Mouse (Mus musculus) layer of hippocampus, adult 18-20 months (tissue): ENCODE measurements around the gene Rhoh. TPM values are rescaled to one million over a fixed set of nuclear protein-coding genes. Genes with fewer than 3 reads are reported as not detected.

Experiments
- DNase-seq, 2 experiments: peaks; one replicate each; pipeline ENCODE4 v3.0.0; 2022; ENCODE audit warnings: low spot score in 2 of 2
- total RNA-seq, 2 experiments: library from RNA; stranded (reverse); gene quantifications; 2 replicates each; pipeline ENCODE4 v1.2.3; 2021

Gene Rhoh
- total RNA-seq, 2 experiments from 2014 or later, result 0.63 to 0.89 TPM

- DNase-seq, result no peak
Observed at GRCm38 (mm10) chr5:65921477-65922138, 60.6 kb downstream of the Rhoh start.

DNA sequence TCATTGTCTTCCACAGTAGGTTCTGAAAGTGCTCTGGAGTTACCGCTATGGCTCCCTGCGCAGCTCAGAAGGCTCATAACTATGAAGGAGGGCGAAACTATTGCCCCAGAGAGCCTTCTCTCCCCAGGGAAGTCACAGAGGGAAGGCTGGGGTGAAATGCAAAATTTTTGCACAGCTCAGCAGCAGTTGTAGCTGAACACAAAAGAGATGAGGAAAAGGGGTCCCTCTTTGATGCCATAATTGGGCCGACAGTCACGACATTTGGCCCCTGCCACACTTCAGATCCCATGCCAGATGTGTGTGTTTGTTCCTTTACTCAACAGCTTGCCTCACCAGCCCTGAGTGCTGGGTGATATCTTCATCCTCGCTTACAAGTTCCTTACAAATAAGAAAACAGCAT is 65.7 kb downstream of the Rhoh start:
- no peak for DNase-seq

DNA sequence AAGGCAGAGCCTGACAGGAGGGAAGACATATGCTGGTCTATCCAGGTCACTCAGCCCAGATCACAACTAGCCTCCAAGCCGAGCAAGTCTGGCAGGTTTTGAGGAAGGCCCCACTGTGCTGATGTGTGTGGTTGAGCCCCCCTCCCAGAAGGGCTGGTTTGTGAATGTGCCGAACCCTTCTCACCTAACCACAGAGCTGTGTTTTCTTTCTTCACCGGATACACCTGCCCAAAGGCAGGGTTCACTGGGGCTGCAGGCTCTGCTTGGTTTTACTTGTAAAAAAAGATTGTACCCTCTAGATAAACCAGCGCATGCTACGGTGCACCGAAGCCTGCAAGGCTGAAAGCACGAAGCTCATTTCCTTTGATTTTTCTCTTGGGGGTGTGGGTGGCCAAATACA is 68.1 kb downstream of the Rhoh start:
- DNase-seq, result no peak

DNA sequence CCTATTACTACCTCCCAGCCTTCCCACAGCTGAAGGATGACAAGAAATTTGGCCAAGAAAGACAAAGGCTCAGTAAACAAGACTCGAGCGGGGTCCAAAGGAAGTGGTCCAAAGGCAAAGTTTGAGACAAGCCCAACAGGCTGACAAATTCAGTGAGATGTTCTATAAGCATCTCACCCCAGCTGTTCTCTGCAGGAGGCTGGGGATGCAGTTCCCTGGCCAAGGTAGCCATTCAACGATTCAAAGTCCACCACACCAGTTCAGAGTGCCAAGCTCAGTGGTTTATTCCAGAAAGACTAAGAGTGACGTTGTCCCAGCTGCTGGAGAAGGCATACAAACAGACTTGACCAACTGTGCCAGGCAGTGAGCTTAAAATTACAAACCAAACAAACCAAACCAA is 69.2 kb downstream of the Rhoh start:
- DNase-seq, result no peak

DNA sequence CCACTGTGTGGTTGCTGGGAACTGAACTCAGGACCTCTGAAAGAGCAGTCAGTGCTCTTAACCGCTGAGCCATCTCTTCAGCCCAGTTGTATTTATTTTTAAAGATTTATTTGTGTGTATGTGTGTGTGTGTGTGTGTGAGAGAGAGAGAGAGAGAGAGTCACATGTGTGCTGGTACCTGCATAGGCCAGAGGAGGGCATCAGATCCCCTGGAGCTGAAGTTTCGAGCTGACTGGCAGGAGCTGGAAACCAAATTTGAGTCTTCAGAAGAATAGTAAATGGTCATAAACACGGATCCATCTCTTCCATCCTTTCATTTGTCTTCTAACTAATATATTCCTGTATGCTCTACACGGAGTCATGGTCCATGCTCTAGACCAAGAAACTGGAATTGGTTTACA is 72.2 kb downstream of the Rhoh start:
- DNase-seq, result no peak

DNA sequence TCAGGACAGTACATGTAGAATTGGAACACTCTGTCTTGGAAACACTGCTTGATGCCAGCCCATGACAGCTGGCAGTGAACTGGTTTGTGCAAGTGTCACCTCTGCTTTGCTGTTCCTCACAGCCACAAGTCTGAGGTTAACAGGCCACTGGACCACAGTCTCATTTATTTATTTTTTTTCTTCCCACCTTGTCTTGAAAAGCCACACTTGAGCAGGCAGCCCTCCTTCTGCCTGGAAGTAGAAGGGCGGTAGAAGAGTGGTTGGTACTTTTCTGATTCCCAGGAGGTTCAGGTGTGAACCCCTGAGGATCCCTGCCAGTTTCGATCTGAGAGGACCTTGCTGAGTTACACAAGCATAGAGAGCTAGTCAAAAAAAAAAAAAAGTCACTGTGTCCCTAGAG is 72.8 kb downstream of the Rhoh start:
- peak in 1 of 2 experiments; percentile 33 for DNase-seq

DNA sequence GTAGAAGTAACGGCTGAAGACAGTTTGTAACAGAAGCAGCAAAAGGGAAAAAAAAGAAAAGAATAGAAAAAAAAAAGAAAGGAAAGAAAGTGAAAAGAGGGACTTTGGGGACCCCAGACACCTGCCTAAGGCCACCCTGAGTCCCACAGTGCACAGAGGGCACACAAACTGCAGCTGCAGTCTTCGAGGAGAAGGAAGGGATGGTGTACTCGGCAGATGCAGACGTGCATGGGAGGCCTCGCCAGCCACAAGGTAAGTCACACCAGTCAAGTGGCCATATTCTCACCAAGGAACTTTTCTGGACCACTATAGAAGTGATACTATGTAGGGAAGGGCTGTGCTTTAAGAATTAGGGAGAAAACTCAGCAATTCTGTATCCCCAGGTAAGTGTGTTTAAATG is 73.8 kb downstream of the Rhoh start, which contains the start of gene Chrna9:
Chrna9 (plus strand) TSS at position 139 of the 400 bp plus-strand sequence.
- DNase-seq, result no peak

- no peak for DNase-seq
Observed at GRCm38 (mm10) chr5:65937011-65937726, 76.2 kb downstream of the Rhoh start.

DNA sequence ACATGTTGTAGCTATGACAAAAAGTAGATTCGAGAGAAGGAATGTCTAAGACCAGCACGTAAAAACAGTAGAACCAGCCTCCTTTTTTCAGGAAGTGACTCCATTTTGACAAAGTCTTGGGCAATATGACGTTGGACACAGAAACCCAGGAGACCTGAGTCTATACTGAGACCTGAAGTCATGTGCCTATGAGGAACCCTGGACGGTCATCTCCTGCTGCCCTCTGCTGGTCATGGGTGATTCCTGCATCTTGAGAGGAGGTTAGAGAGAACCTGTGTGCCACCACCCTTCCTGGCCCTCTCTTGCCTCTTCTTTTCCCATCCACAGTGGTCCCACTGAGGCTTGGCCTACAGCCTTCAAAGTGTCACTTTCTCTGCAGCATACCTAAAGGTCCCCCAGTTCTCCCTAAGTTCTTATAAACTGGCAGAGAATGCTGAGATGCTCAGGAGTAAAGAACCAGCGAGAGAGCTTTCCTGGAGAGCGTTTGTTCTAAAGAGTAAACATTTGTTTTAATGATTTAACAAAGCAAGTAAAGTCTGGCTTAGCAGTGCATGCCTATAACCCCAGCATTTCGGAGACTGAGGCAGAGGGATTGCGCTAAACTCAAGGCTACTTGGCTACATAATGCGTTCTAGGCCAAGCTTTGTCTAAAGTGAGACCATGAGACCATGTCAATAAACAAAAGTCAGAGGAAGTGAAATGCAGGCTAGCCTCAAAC is 77.1 kb downstream of the Rhoh start:
- peak; percentile 44 to 85 for DNase-seq

DNA sequence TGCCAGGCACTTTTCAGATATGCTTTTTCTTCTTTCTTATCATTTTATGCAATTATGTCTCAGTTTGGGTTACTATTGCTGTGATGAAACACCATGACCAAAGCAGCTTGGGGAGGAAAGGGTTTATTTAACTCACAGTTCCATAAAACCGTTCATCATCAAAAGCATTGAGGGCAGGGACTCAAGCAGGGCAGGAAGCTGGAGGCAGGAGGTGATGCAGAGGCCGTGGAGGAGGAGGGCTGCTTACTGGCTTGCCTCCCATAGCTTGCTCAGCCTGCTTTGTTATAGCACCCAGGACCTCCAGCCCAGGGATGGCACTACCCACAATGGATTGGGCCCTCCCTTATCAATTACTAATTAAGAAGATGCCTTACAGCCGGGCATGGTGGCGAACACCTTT is 80.1 kb downstream of the Rhoh start:
- no peak for DNase-seq

Other genes with a start within 250 kb of the Rhoh start
- gene Pds5a, start 162.9 kb upstream of the Rhoh start, total RNA-seq, result 10 to 100 TPM; 79.3 to 80.0 TPM
- gene N4bp2, start 97.7 kb upstream of the Rhoh start, total RNA-seq, result 1 to 10 TPM; 8.4 to 9.3 TPM
- gene Chrna9, start 73.7 kb downstream of the Rhoh start, total RNA-seq, result not detected
- not detected for gene 9130230L23Rik, start 143.1 kb downstream of the Rhoh start, total RNA-seq